Mouse (Mus musculus): ENCODE results near the gene Ttll10. TPM values are rescaled to one million over a fixed set of nuclear protein-coding genes. Genes with fewer than 3 reads are reported as not detected.
A peak's percentile ranks its signal among the peaks of the same experiment; 100 is the strongest.

Ttll10 gene
- polyA plus RNA-seq, 1 experiment from 2014 or later, result 0.38 TPM

DNA sequence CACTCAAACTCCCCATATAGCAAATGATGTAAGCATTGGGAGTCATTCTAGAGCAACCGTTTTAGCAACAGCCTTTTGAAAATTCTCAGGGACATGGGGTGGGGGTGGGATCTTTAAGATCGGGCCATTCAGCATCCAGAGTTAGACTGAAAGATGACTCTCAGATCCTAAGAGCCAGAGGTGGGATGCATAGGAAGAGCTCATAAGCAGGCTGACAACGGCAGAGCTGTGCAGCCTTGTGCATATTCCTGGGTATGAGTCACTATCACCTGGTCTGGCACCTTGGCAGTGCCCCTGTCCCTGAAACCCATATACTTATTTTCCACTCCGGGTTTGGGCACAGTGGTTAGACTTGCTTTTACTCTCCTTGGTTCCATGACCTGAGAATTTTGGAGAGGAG, 6.1 kb downstream of the Ttll10 start:
- Histone ChIP-seq H3K9ac (replicated peaks; ENCODE audit: low read length) (no peak overlapping the region), H3K27me3 (ENCODE audit: control insufficient read depth, insufficient read depth, low read length) (no peaks in the 10 kb centered on the region), H3K4me1 (ENCODE audit: control insufficient read depth, insufficient read depth, low read length) (no peaks in the 10 kb centered on the region), H3K4me3 (ENCODE audit: low read depth, low read length) (no peak overlapping the region), H3K9me3 (replicated peaks; ENCODE audit: control insufficient read depth, low read length) (no peaks in the 10 kb centered on the region), H3K4me2 (ENCODE audit: low read depth, low read length) (no peak overlapping the region), H3K27ac (replicated peaks; ENCODE audit: low read depth, low read length) (no peak overlapping the region), H3K36me3 (replicated peaks; ENCODE audit: control insufficient read depth, insufficient read depth, low read depth, low read length) (no peaks in the 10 kb centered on the region)
- 78% methylated on average over 4 of the region's 4 CpGs for WGBS
- no peak for DNase-seq (ENCODE audit: low spot score)
- no peak for ATAC-seq (replicated peaks; ENCODE audit: insufficient number of reproducible peaks, low FRiP score, low TSS enrichment, low read depth)

DNA sequence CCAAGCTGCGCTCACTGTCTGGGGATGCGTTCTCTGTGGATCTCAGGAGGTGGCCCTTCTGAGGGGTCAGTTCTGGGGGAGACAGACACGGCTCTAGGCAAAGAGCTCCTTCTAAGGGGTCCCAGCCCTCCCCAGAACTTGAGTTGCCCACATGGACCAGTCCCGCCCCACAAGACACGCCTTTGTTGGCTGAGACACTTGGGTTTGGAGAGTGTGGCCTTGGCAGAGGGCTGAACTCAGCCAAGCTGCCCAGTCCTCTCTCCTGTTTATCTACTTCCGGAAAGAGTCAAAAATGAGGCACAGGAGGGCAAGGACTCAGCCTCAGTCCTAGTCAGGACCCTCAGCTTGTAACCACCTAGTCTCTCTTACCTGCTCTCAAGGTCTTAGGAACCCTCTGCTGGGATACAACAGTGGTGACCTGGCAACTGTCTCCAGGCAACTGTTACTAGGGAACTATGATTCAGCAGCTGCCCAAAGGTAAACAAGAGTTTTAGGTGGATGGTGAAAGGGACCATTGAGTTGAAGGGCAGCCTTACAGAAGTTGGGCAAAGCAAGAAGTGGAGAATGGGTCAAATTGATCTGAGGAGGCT, 8.7 kb downstream of the Ttll10 start:
- 77% methylated on average over 6 of the region's 6 CpGs for WGBS
- H3K9ac ChIP-seq (replicated peaks; ENCODE audit: low read length), result no peak overlapping the region
- no peaks in the 10 kb centered on the region for H3K9me3 ChIP-seq (replicated peaks; ENCODE audit: control insufficient read depth, low read length)
- H3K27me3 ChIP-seq (ENCODE audit: control insufficient read depth, insufficient read depth, low read length), result no peaks in the 10 kb centered on the region
- ATAC-seq (replicated peaks; ENCODE audit: insufficient number of reproducible peaks, low FRiP score, low TSS enrichment, low read depth) (no peak), DNase-seq (ENCODE audit: low spot score) (no peak)
- no peaks in the 10 kb centered on the region for H3K4me1 ChIP-seq (ENCODE audit: control insufficient read depth, insufficient read depth, low read length)
- H3K27ac ChIP-seq (replicated peaks; ENCODE audit: low read depth, low read length), result no peak overlapping the region
- H3K36me3 ChIP-seq (replicated peaks; ENCODE audit: control insufficient read depth, insufficient read depth, low read depth, low read length), result no peaks in the 10 kb centered on the region
- H3K4me2 ChIP-seq (ENCODE audit: low read depth, low read length), result no peak overlapping the region
- H3K4me3 ChIP-seq (ENCODE audit: low read depth, low read length), result no peak overlapping the region

DNA sequence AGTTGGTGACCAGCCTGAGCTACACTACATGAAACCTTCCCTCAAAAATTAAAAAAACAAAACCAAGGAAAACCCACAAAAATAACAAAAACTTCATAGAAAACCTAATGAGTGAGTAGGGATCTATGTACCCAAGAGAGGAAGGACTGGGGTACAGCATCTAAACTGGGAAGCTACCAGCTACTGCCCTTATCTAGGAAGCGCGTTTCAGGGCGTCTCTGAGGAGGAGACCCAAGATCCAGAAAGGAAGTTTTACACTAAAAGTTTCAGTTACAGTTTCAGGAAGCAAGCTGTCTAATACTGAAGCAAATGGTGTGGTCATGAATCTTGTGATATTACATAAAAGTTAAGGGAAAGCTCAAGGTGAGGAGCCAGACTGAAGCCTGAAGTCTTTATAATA, 9.4 kb downstream of the Ttll10 start:
- no peak overlapping the region for H3K27ac ChIP-seq (replicated peaks; ENCODE audit: low read depth, low read length)
- no peak overlapping the region for H3K4me3 ChIP-seq (ENCODE audit: low read depth, low read length)
- no peaks in the 10 kb centered on the region for H3K4me1 ChIP-seq (ENCODE audit: control insufficient read depth, insufficient read depth, low read length)
- no peak overlapping the region for H3K4me2 ChIP-seq (ENCODE audit: low read depth, low read length)
- no peak overlapping the region for H3K9ac ChIP-seq (replicated peaks; ENCODE audit: low read length)
- H3K27me3 ChIP-seq (ENCODE audit: control insufficient read depth, insufficient read depth, low read length), result no peaks in the 10 kb centered on the region
- H3K9me3 ChIP-seq (replicated peaks; ENCODE audit: control insufficient read depth, low read length), result no peaks in the 10 kb centered on the region
- DNase-seq (ENCODE audit: low spot score) (no peak), ATAC-seq (replicated peaks; ENCODE audit: insufficient number of reproducible peaks, low FRiP score, low TSS enrichment, low read depth) (no peak)
- 82% methylated on average over 3 of the region's 3 CpGs for WGBS
- H3K36me3 ChIP-seq (replicated peaks; ENCODE audit: control insufficient read depth, insufficient read depth, low read depth, low read length), result no peaks in the 10 kb centered on the region

DNA sequence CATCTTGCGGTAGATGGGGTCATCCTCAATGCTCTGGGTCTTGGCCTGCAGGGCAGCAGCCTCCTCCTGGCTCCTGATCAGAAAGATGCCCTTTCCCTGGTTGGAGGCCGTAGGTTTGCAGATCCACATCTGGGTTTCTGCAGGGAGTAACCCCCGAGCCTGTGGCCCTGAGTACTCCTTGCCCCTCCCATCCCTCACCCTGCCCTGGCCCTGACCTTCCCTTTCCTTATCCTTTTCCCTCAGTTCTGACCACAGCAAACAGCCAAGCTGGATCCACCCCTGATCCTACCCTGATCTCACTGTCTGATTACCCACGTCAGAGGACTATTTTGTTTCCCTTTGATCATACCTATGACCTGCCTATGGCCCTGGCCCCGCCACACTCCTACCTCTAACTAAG, 14.5 kb downstream of the Ttll10 start:
- no peak overlapping the region for H3K4me3 ChIP-seq (ENCODE audit: low read depth, low read length)
- H3K27me3 ChIP-seq (ENCODE audit: control insufficient read depth, insufficient read depth, low read length), result no peaks in the 10 kb centered on the region
- no peak overlapping the region for H3K27ac ChIP-seq (replicated peaks; ENCODE audit: low read depth, low read length)
- H3K4me1 ChIP-seq (ENCODE audit: control insufficient read depth, insufficient read depth, low read length), result no peaks in the 10 kb centered on the region
- no peak for ATAC-seq (replicated peaks; ENCODE audit: insufficient number of reproducible peaks, low FRiP score, low TSS enrichment, low read depth)
- 57% methylated on average over 5 of the region's 5 CpGs for WGBS
- H3K9ac ChIP-seq (replicated peaks; ENCODE audit: low read length), result no peak overlapping the region
- H3K36me3 ChIP-seq (replicated peaks; ENCODE audit: control insufficient read depth, insufficient read depth, low read depth, low read length), result no peaks in the 10 kb centered on the region
- H3K4me2 ChIP-seq (ENCODE audit: low read depth, low read length), result no peak overlapping the region
- DNase-seq (ENCODE audit: low spot score), result no peak
- H3K9me3 ChIP-seq (replicated peaks; ENCODE audit: control insufficient read depth, low read length), result no peaks in the 10 kb centered on the region

DNA sequence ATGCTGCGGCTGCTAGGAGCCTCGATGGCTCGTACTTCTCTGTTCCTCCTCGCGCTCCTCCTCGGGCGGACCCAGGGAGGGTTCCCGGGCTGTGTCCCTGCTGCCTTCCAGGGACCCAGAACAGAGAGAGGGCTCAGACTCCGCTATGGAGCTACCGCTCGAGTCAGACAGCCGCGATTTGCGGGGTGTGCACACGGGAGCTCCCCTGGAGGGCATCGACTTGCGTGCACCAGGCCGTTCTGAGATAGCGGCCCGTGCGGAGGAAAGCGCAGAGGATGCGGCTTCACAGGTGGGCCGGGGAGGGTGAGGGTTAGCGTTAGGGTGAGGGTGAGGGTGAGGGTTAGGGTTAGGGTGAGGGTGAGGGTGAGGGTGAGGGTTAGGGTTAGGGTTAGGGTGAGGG, 24.3 kb downstream of the Ttll10 start:
- ATAC-seq (replicated peaks; ENCODE audit: insufficient number of reproducible peaks, low FRiP score, low TSS enrichment, low read depth), result no peak
- Histone ChIP-seq H3K36me3 (replicated peaks; ENCODE audit: control insufficient read depth, insufficient read depth, low read depth, low read length) (no peaks in the 10 kb centered on the region), H3K9me3 (replicated peaks; ENCODE audit: control insufficient read depth, low read length) (no peaks in the 10 kb centered on the region), H3K9ac (replicated peaks; ENCODE audit: low read length) (peak overlapping the region; percentile 26; the same call in 1 of the 2 replicates), H3K4me3 (ENCODE audit: low read depth, low read length) (peak overlapping the region; percentile 19), H3K27me3 (ENCODE audit: control insufficient read depth, insufficient read depth, low read length) (peaks cover 19% of the 10 kb centered on the region), H3K4me2 (ENCODE audit: low read depth, low read length) (peak overlapping the region; percentile 26), H3K4me1 (ENCODE audit: control insufficient read depth, insufficient read depth, low read length) (peaks cover 5% of the 10 kb centered on the region), H3K27ac (replicated peaks; ENCODE audit: low read depth, low read length) (no peak overlapping the region)
- WGBS, result 6% methylated on average over 25 of the region's 25 CpGs
- no peak for DNase-seq (ENCODE audit: low spot score)

DNA sequence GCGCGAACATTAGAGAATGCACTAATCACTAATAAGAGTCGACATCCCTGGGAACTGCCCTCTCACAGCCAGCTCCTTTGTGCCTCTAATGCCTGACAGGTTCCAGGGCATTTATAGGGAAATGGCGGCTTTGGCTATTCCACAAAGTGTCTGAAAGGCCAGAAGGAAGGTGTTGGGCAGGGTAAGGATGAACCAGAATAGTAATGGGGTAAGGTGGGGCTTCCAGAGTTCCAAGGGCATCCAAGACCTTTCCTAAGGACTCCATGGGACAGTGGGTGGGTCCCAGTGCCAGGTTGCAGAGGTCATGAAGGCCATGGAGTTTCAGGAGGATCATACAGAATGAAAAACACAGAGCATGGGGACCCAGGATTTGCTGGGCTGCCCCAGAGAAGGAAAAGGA, 24.9 kb downstream of the Ttll10 start:
- WGBS, result 54% methylated on average over 4 of the region's 4 CpGs
- DNase-seq (ENCODE audit: low spot score) (no peak), ATAC-seq (replicated peaks; ENCODE audit: insufficient number of reproducible peaks, low FRiP score, low TSS enrichment, low read depth) (no peak)
- Histone ChIP-seq H3K9me3 (replicated peaks; ENCODE audit: control insufficient read depth, low read length) (no peaks in the 10 kb centered on the region), H3K4me1 (ENCODE audit: control insufficient read depth, insufficient read depth, low read length) (peaks cover 5% of the 10 kb centered on the region), H3K27me3 (ENCODE audit: control insufficient read depth, insufficient read depth, low read length) (peaks cover 19% of the 10 kb centered on the region), H3K9ac (replicated peaks; ENCODE audit: low read length) (no peak overlapping the region), H3K4me2 (ENCODE audit: low read depth, low read length) (no peak overlapping the region; the same call in 1 of the 2 replicates), H3K36me3 (replicated peaks; ENCODE audit: control insufficient read depth, insufficient read depth, low read depth, low read length) (no peaks in the 10 kb centered on the region), H3K27ac (replicated peaks; ENCODE audit: low read depth, low read length) (no peak overlapping the region), H3K4me3 (ENCODE audit: low read depth, low read length) (no peak overlapping the region)

DNA sequence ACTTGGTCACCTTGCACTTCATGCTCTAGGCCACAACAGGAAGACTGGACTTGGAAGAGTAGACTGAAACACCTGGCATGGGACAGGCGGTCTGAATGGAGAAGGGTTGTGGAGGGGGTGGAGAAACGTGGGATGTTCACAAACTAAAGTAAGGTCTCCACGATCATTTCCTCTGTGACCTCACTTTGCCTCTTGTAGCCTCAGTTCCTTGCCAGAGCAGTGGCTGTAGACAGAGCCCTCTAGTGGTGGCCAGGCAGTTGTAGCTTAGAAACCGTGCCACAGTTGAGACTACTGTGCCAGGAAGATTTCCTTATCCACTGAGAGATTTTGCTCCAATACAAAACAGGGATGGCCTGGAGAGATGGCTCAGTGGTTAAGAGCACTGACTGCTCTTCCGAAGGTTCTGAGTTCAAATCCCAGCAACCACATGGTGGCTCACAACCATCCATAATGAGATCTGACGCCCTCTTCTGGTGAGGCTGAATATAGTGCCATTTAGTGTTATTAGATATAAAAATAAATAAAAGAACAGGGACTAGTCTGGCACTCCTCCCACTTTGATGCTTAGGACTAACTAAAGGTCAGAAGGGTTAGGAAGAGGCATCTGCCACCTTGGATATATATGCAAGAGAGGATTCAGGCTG, 25.6 kb downstream of the Ttll10 start:
- DNase-seq (ENCODE audit: low spot score) (peak; percentile 68), ATAC-seq (replicated peaks; ENCODE audit: insufficient number of reproducible peaks, low FRiP score, low TSS enrichment, low read depth) (no peak)
- Histone ChIP-seq H3K36me3 (replicated peaks; ENCODE audit: control insufficient read depth, insufficient read depth, low read depth, low read length) (no peaks in the 10 kb centered on the region), H3K27me3 (ENCODE audit: control insufficient read depth, insufficient read depth, low read length) (peaks cover 19% of the 10 kb centered on the region), H3K9me3 (replicated peaks; ENCODE audit: control insufficient read depth, low read length) (no peaks in the 10 kb centered on the region), H3K27ac (replicated peaks; ENCODE audit: low read depth, low read length) (no peak overlapping the region), H3K4me1 (ENCODE audit: control insufficient read depth, insufficient read depth, low read length) (peaks cover 5% of the 10 kb centered on the region), H3K4me2 (ENCODE audit: low read depth, low read length) (no peak overlapping the region), H3K4me3 (ENCODE audit: low read depth, low read length) (no peak overlapping the region), H3K9ac (replicated peaks; ENCODE audit: low read length) (no peak overlapping the region)
- WGBS, result 41% methylated on average over 6 of the region's 6 CpGs

DNA sequence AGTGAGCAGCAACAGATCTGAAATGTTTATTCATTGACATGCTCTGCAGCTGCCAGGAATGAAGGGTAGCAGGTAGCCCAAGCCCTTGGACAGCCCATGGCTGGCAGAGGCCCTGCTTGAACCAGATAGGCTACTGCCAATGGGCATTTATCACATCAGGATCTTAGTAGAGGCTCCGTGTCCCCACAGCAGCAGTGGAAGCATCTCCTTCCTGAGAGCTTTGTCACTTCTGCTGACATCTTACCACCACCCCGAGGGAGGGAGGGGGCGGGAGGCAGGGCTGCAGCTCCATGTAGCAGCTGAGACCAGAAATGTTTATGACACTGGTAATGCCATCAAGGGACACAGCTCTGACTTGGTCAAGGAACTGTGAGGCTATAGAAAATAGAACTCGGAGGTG, 26.4 kb downstream of the Ttll10 start:
- peaks cover 5% of the 10 kb centered on the region for H3K4me1 ChIP-seq (ENCODE audit: control insufficient read depth, insufficient read depth, low read length)
- WGBS, result 95% methylated on average over 4 of the region's 4 CpGs
- ATAC-seq (replicated peaks; ENCODE audit: insufficient number of reproducible peaks, low FRiP score, low TSS enrichment, low read depth) (no peak), DNase-seq (ENCODE audit: low spot score) (no peak)
- peaks cover 19% of the 10 kb centered on the region for H3K27me3 ChIP-seq (ENCODE audit: control insufficient read depth, insufficient read depth, low read length)
- H3K4me2 ChIP-seq (ENCODE audit: low read depth, low read length), result no peak overlapping the region
- H3K36me3 ChIP-seq (replicated peaks; ENCODE audit: control insufficient read depth, insufficient read depth, low read depth, low read length), result no peaks in the 10 kb centered on the region
- H3K27ac ChIP-seq (replicated peaks; ENCODE audit: low read depth, low read length), result no peak overlapping the region; the same call in 1 of the 2 replicates
- no peak overlapping the region for H3K9ac ChIP-seq (replicated peaks; ENCODE audit: low read length)
- H3K4me3 ChIP-seq (ENCODE audit: low read depth, low read length), result no peak overlapping the region
- H3K9me3 ChIP-seq (replicated peaks; ENCODE audit: control insufficient read depth, low read length), result no peaks in the 10 kb centered on the region

Data from embryonic facial prominence, embryonic 11.5 days (tissue).